8 mouse cellular contexts compared by ENCODE assay signal in the genomic region with DNA sequence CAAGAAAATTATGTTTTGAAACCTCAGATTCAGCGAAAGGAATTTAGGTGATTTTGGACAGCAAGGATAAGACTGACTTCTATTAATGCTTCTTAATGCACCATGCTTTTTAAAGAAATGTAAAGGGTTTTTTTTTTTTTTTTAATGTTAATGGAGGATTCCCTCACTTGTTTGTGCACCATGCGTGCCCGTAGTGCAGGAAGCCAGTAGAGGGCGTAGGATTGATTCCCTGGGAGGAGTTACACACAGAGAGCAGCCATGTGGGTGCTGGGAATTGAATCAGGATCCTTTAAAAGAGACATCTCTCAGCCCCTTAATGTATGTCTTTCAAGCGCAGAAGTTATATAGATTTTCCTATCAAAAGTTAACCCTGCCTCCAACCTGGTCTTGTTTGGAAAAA. TPM values are rescaled to one million over a fixed set of nuclear protein-coding genes. Genes with fewer than 3 reads are reported as not detected.
A peak's percentile ranks its signal among the peaks of the same experiment; 100 is the strongest.
DNase-seq lines count a peak whose midpoint lies in the region; ATAC-seq and TF ChIP-seq lines count a peak whose summit lies in the region.

No protein-coding gene starts in this region.

- H3K9me3 ChIP-seq in G1E (replicated peaks) = no peaks in the 10 kb centered on the region
- no peaks in the 10 kb centered on the region for H3K9me3 ChIP-seq in embryonic facial prominence, embryonic 13.5 days
- H3K9me3 ChIP-seq in hindbrain, embryonic 15.5 days = no peaks in the 10 kb centered on the region
- H3K9me3 ChIP-seq in liver, embryonic 13.5 days (replicated peaks) = no peaks in the 10 kb centered on the region
- H3K9me3 ChIP-seq in neural tube, embryonic 11.5 days (ENCODE audit: control insufficient read depth, low read length) = no peaks in the 10 kb centered on the region

- no peak for ATAC-seq in G1E (ENCODE audit: extremely low read depth, insufficient number of reproducible peaks, low FRiP score, poor library complexity, severe bottlenecking)
- no peak for ATAC-seq in embryonic facial prominence, embryonic 13.5 days (ENCODE audit: insufficient number of reproducible peaks, insufficient read depth, low FRiP score, low TSS enrichment, low read depth)
- no peak for ATAC-seq in hindbrain, embryonic 15.5 days (ENCODE audit: low FRiP score, low read depth)
- no peak for ATAC-seq in liver, embryonic 13.5 days (ENCODE audit: low read depth)
- ATAC-seq in neural tube, embryonic 11.5 days (ENCODE audit: insufficient read depth, low FRiP score, low TSS enrichment) = no peak

- peak; percentile 10 for TF ChIP-seq CTCF in C2C12 (IDR thresholded peaks at IDR 0.05; ENCODE audit: control insufficient read depth, insufficient read depth, insufficient read length)
- TF ChIP-seq CTCF in G1E (IDR thresholded peaks at IDR 0.05; ENCODE audit: low read depth, low read length) = no peak

- peak overlapping the region; percentile 63 for H3K4me2 ChIP-seq in embryonic facial prominence, embryonic 13.5 days
- peak overlapping the region; percentile 91 for H3K4me2 ChIP-seq in hindbrain, embryonic 15.5 days
- H3K4me2 ChIP-seq in liver, embryonic 13.5 days = peak overlapping the region; percentile 73
- H3K4me2 ChIP-seq in neural tube, embryonic 11.5 days (ENCODE audit: low read depth) = peak overlapping the region; percentile 59

- H3K79me3 ChIP-seq in C2C12 (ENCODE audit: low read depth) = peaks cover 38% of the 10 kb centered on the region

- no peak overlapping the region for H3ac ChIP-seq in C2C12 (ENCODE audit: control insufficient read depth, insufficient read length, low read depth)

- H3K36me3 ChIP-seq in C2C12 (ENCODE audit: control insufficient read depth, insufficient read depth) (peaks cover 28% of the 10 kb centered on the region), G1E (replicated peaks) (peaks cover 6% of the 10 kb centered on the region)
- peaks cover 2% of the 10 kb centered on the region; the same call in 1 of the 2 replicates for H3K36me3 ChIP-seq in embryonic facial prominence, embryonic 13.5 days
- H3K36me3 ChIP-seq in hindbrain, embryonic 15.5 days = no peaks in the 10 kb centered on the region; the same call in 1 of the 2 replicates
- H3K36me3 ChIP-seq in liver, embryonic 13.5 days = peaks cover 18% of the 10 kb centered on the region
- H3K36me3 ChIP-seq in neural tube, embryonic 11.5 days (ENCODE audit: control insufficient read depth, insufficient read depth, low read length) = no peaks in the 10 kb centered on the region

- H3K4me3 ChIP-seq in C2C12 (ENCODE audit: insufficient read depth, poor library complexity, severe bottlenecking) (peak overlapping the region; percentile 98), G1E (ENCODE audit: low read depth, low read length) (peak overlapping the region; percentile 82)
- peak overlapping the region; percentile 95 for H3K4me3 ChIP-seq in embryonic facial prominence, embryonic 13.5 days
- peak overlapping the region; percentile 100 for H3K4me3 ChIP-seq in hindbrain, embryonic 15.5 days
- H3K4me3 ChIP-seq in liver, embryonic 13.5 days (replicated peaks) = peak overlapping the region; percentile 100
- H3K4me3 ChIP-seq in neural tube, embryonic 11.5 days (ENCODE audit: low read depth, low read length) = peak overlapping the region; percentile 95

- H3K27me3 ChIP-seq in C2C12 (ENCODE audit: control insufficient read depth, insufficient read depth, insufficient read length) (no peaks in the 10 kb centered on the region), G1E (ENCODE audit: insufficient read depth, low read length) (no peaks in the 10 kb centered on the region)
- H3K27me3 ChIP-seq in embryonic facial prominence, embryonic 13.5 days = no peaks in the 10 kb centered on the region
- no peaks in the 10 kb centered on the region for H3K27me3 ChIP-seq in hindbrain, embryonic 15.5 days
- H3K27me3 ChIP-seq in liver, embryonic 13.5 days = no peaks in the 10 kb centered on the region
- H3K27me3 ChIP-seq in neural tube, embryonic 11.5 days (ENCODE audit: control insufficient read depth, insufficient read depth, low read length) = no peaks in the 10 kb centered on the region

- peak overlapping the region; percentile 96 for H3K9ac ChIP-seq in embryonic facial prominence, embryonic 13.5 days
- H3K9ac ChIP-seq in hindbrain, embryonic 15.5 days = no peak overlapping the region
- peak overlapping the region; percentile 100 for H3K9ac ChIP-seq in liver, embryonic 13.5 days
- peak overlapping the region; percentile 95; the same call in 1 of the 2 replicates for H3K9ac ChIP-seq in neural tube, embryonic 11.5 days (ENCODE audit: low read length)

- 17% methylated on average over 5 of the region's 5 CpGs for WGBS in embryonic facial prominence, embryonic 13.5 days
- 11% methylated on average over 5 of the region's 5 CpGs for WGBS in hindbrain, embryonic 15.5 days
- WGBS in liver, embryonic 13.5 days (ENCODE audit: insufficient replicate concordance) = 14% methylated on average over 5 of the region's 5 CpGs
- 13% methylated on average over 5 of the region's 5 CpGs for WGBS in neural tube, embryonic 11.5 days

- peak overlapping the region; percentile 97; the same call in 1 of the 2 replicates for H3K27ac ChIP-seq in embryonic facial prominence, embryonic 13.5 days
- H3K27ac ChIP-seq in hindbrain, embryonic 15.5 days (replicated peaks) = peak overlapping the region; percentile 97; the same call in 1 of the 2 replicates
- peak overlapping the region; percentile 99 for H3K27ac ChIP-seq in liver, embryonic 13.5 days
- no peak overlapping the region for H3K27ac ChIP-seq in neural tube, embryonic 11.5 days (ENCODE audit: low read depth, low read length)

- H3K4me1 ChIP-seq in G1E (ENCODE audit: insufficient read depth, low read depth, low read length) = no peaks in the 10 kb centered on the region; the same call in 1 of the 2 replicates
- peaks cover 11% of the 10 kb centered on the region for H3K4me1 ChIP-seq in embryonic facial prominence, embryonic 13.5 days
- H3K4me1 ChIP-seq in hindbrain, embryonic 15.5 days (replicated peaks) = peaks cover 23% of the 10 kb centered on the region
- peaks cover 34% of the 10 kb centered on the region for H3K4me1 ChIP-seq in liver, embryonic 13.5 days (replicated peaks)
- peaks cover 5% of the 10 kb centered on the region; the same call in 1 of the 2 replicates for H3K4me1 ChIP-seq in neural tube, embryonic 11.5 days (ENCODE audit: control insufficient read depth, insufficient read depth, low read length)

- H3K79me2 ChIP-seq in C2C12 (ENCODE audit: control insufficient read depth, insufficient read depth) = peaks cover 59% of the 10 kb centered on the region

- peak; percentile 5 for DNase-seq in G1E (ENCODE audit: low spot score)
- peak; percentile 39 for DNase-seq in liver, embryonic 13.5 days
- peak; percentile 48 for DNase-seq in neural tube, embryonic 11.5 days (ENCODE audit: low spot score)
- DNase-seq in ovary, postnatal 10 days (ENCODE audit: low spot score) = no peak
- no peak for DNase-seq in yolk sac, embryonic 10.5 days (ENCODE audit: low spot score)

TF ChIP-seq in C2C12, 6 proteins besides CTCF, POLR2A, EP300 and RAD21:
- TF ChIP-seq MYOD1 (IDR thresholded peaks at IDR 0.05; ENCODE audit: control insufficient read depth, insufficient read length, low read depth) = no peak
- TF ChIP-seq CEBPB (IDR thresholded peaks at IDR 0.05; ENCODE audit: low read depth) = no peak
- no peak for TF ChIP-seq MYOG (IDR thresholded peaks at IDR 0.05; ENCODE audit: control insufficient read depth, extremely low read depth, insufficient read length)
- TF ChIP-seq FOSL1 (IDR thresholded peaks at IDR 0.05; ENCODE audit: insufficient read depth, low read length, poor library complexity, severe bottlenecking) = no peak
- no peak for TF ChIP-seq MAX (IDR thresholded peaks at IDR 0.05)
- no peak for TF ChIP-seq USF1 (IDR thresholded peaks at IDR 0.05; ENCODE audit: low read depth)

RNA-seq across cellular contexts. Expression of a gene that starts 1.1 kb away (rescaled TPM):
- 10.7 TPM for polyA plus RNA-seq in C2C12 (2012; fragmentation: generic; extraction: Trizol)
- 45.9 and 62.3 TPM in 2 replicates for total RNA-seq in G1E (2014; fragmentation: Nextera tagmentation)
- 32.7 and 32.9 TPM in 2 replicates for total RNA-seq in G1E (2017)
- polyA plus RNA-seq in G1E (2012) = 5.8 and 6.7 TPM in 2 replicates
- 39.7 and 40.8 TPM in 2 replicates for polyA plus RNA-seq in embryonic facial prominence, embryonic 13.5 days (2015; fragmentation: Nextera tagmentation; extraction: Ambion mirVana)
- polyA plus RNA-seq in hindbrain, embryonic 15.5 days (2015; fragmentation: Nextera tagmentation; extraction: Ambion mirVana) = 27.5 and 28.0 TPM in 2 replicates
- polyA plus RNA-seq in liver, embryonic 13.5 days (2015; fragmentation: Nextera tagmentation; extraction: Ambion mirVana) = 23.9 and 30.0 TPM in 2 replicates
- 43.9 and 46.0 TPM in 2 replicates for polyA plus RNA-seq in neural tube, embryonic 11.5 days (2014; fragmentation: Nextera tagmentation; extraction: Ambion mirVana)

RNA-seq across cellular contexts. Expression of a gene that starts 41.0 kb away (rescaled TPM):
- 0.01 TPM for polyA plus RNA-seq in C2C12 (2012; fragmentation: generic; extraction: Trizol)
- total RNA-seq in G1E (2014; fragmentation: Nextera tagmentation) = not detected in 2 replicates
- total RNA-seq in G1E (2017) = not detected in 2 replicates
- not detected in 2 replicates for polyA plus RNA-seq in G1E (2012)
- 0.14 and 0.18 TPM in 2 replicates for polyA plus RNA-seq in embryonic facial prominence, embryonic 13.5 days (2015; fragmentation: Nextera tagmentation; extraction: Ambion mirVana)
- 0.77 and 0.90 TPM in 2 replicates for polyA plus RNA-seq in hindbrain, embryonic 15.5 days (2015; fragmentation: Nextera tagmentation; extraction: Ambion mirVana)
- polyA plus RNA-seq in liver, embryonic 13.5 days (2015; fragmentation: Nextera tagmentation; extraction: Ambion mirVana) = 0.06 and 0.07 TPM in 2 replicates
- 0.28 and 0.90 TPM in 2 replicates for polyA plus RNA-seq in neural tube, embryonic 11.5 days (2014; fragmentation: Nextera tagmentation; extraction: Ambion mirVana)

Comparison
In these comparisons a context has a peak if more than half of its experiments do, and no peak if none do; other contexts are left out.
1. DNase-seq: peak in G1E (single experiment), liver, embryonic 13.5 days (single experiment) and neural tube, embryonic 11.5 days (single experiment); none in ovary, postnatal 10 days (single experiment) and yolk sac, embryonic 10.5 days (single experiment).
2. Peak in every context shown above with its lines, with median percentiles within 50 percentile points of each other: H3K4me3 ChIP-seq and H3K4me2 ChIP-seq.